Mouse (Mus musculus) ES-Bruce4 (cell line): ENCODE results near the gene Vapb.

Source experiments
- CTCF ChIP-seq: IDR thresholded peaks from one replicate; pipeline ENCODE4 v1.8.1; 2011; ENCODE audit warnings: low read depth, low read length
- POLR2A ChIP-seq: IDR thresholded peaks from one replicate; pipeline ENCODE4 v1.8.1; 2011; ENCODE audit warnings: low read length; ENCODE audit not compliant: insufficient read depth

GRCm38 (mm10) chr2:173802956-173803355, 65.6 kb downstream of the Vapb start:
- TF ChIP-seq CTCF, result no peak
- TF ChIP-seq POLR2A, result no peak
